Mouse (Mus musculus) retina, embryonic 14.5 days (tissue): ENCODE measurements around the gene Gm5737.

ENCODE experiments used
- DNase-seq: peaks from one replicate; pipeline ENCODE4 v3.0.0-alpha.2; 2015; ENCODE audit warnings: low spot score

Gm5737 gene

DNA sequence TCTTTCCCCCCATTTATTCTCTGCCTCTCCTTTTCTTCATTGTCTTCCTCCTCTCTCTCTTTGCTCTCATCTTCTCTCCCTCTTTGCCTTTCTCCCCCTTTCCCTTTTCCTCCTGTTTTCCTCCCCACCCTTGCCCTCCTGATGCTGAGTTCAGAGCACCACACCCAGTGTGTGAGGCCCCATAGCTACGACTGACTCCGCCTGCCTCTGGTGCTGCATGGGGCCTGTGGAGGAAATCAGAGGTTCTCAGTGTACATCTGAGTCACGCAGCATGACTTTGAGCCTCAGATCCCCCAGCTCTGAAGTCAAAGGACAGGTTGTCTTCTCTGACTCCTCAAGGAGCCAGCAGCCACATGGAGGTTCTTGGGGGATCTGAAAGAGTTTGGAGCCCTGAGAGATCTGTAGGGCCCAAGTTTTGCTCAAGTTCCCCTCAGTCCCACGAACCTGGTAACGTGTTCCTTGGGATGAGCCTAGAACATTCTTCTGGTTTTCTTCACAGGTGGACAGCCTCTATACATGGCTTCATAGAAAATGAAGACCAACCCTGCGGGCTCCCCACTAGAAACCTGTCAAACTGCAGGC is at the start of gene Gm5737:
TSS of gene Gm5737 (plus strand) at position 532 of the 582 bp plus-strand sequence.
- DNase-seq: no peak

DNA sequence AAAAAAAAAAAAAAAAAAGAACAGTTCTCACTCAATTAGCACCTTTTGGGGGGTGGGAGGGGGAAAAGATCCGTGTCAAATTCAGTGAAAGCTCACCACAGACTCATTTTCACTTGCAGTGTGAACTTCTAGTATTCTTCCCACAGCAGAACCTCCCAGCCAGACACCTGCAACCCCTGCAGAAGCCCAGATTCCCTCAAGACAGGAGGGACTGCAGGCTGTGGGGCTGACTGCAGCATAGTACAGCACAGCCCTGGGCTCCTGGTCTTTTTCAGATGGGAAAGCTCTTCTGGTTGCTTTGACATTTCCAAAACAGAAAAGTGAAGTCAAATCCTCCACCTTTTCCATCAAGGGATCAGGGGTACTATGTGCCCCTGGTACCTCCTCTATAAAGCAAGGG is 44.8 kb upstream of the Gm5737 start:
- DNase-seq: no peak

DNA sequence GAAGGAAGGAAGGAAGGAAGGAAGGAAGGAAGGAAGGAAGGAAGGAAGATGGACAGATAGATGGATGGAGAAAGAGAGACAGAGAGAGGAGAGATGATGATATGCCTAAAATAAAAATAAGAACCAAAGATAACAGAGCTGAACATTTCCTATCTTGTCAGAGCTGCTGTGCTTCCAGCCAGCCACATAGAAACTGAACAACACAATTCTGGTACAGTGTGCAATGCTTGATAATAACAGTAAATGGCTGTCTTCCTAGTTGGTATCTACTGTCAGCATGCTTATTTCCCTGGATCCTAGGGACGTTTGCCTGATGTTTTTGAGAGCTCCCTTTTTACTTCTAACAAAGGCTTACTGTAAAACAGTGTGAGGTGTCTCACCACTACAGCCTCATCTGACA is 40.8 kb upstream of the Gm5737 start:
- no peak for DNase-seq

DNA sequence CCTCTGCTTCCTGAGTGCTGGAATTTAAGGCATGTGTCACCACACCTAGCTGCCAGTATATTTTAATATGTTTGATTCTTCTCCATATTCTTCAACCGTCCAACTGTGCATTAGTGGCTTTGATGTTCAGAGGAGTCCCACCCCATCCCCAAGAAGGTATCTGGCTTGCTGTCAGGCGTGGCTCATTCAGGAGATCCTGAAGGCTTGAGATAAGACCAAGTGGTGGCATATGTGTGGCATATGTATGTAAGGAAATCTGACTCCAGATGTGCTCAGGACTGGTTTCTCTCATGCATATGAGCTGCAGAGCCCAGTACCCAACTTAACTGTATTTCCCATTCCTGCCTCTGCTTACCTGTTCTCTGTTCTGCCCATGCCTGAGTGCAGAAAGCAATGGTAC is 34.2 kb upstream of the Gm5737 start:
- no peak for DNase-seq

DNA sequence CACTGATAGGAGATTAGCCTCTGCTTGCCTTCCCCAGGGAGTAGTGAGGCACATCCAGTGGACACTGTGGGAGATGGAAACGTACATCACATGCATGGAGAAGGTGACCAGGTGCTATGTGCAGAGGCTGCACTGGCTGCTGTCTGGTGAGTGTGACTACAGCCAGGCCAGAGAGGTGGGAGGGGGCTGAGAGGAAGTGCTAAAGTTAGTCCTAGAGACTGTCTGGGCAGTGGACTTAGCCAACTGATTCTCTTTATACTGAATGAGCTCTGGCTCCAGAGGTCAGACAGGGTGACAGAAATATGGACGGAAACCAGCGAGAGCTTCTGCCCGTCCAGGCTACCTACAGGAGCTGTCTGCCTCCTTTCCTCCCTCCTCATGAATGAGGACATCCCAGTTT is 16.6 kb upstream of the Gm5737 start:
- no peak for DNase-seq

DNA sequence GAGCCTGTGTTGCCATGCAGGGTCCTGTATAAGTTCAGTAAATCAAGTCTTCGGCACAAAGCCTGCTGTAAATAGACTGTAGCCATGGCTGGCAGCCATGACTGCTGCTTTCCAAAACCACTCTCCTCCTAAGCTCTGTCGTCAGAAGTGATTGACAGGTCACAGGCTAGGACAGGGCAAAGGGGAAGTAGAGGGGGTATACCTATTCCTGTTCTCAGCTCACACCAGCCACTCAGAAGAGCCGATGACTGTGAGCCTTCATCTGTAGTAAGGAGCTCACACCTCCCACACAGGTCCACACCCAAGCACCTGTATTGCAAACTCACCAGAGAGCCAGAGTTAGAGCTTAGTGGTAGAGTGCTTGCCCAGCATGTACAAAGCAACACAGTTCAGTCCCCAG is 15.8 kb upstream of the Gm5737 start:
- no peak for DNase-seq

DNA sequence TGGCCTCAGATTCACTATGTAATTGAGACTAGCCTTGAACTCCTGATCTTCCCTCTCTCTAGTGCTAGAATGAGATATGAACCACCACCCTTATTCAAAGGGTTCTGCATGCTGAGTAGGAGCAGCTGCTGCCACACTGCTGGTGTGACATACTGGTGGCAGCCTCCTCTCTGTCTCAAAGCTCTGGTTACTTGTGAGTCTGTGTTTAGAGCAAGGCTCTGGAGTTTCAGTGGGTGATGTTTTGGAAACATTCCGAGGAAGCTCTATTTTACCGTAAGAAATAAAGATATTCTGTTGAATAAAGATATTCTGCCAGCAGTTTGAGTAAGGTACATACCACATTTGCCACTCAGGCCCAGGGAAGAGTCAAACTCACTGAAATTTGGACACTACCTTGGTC is 8.9 kb upstream of the Gm5737 start:
- DNase-seq: no peak

DNA sequence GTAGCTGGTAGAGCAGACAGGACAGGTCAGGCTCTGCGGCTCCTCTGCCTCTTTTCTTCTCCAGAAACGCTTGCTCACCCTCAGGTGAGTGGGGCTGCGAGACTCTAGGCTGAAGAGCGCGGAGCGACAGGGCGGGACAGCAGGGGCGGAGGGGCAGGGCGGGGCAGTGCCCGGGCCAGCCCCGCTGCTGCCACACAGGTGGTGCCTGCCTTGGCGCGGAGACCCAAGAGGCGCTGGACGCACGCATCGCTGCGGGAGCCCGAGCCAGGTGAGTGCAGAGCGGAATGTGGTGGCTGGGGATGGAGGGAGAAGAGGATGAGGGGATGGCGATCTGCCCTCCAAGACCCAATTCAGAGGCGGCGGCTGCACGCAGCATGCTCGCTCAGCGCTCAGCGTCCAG is 2.5 kb upstream of the Gm5737 start:
- peak; percentile 18 for DNase-seq

DNA sequence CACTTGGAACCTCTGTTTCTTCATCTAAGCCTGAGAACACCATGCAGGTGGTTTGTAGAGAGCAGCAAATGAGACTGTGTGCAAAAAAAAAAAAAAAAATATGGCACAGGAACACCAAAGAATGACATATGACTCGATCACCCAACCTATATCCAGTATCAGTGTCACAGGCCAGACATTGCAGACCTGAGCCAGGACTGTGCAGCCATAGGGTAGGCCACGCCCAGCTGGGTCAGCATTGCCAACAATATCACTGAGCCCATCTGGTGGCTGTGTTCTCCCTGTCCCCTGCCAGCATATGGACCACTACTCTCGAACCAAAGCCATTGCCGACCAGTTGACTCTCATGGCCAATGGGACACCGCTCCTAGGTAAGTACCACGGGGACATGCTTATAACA is 5.4 kb downstream of the Gm5737 start:
- DNase-seq: no peak

DNA sequence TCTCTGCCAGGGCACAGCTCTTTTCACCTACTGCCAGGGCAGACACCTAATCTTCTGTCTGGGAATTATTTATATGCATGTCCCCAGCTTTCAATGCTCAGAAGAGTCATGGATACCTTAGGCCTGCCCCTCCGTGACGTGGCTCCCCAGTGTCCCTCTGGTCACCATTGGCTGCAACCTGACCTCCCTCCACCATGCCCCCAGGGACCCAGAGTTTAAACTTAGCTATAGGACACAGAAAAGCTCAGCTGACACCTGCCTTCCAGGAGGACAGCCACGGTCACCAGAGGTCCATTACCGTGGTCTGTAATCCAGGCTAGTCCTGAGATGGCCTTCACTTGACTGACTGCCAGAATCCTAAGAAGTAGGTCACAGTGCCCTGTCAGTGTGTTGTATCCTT is 7.2 kb downstream of the Gm5737 start:
- no peak for DNase-seq

DNA sequence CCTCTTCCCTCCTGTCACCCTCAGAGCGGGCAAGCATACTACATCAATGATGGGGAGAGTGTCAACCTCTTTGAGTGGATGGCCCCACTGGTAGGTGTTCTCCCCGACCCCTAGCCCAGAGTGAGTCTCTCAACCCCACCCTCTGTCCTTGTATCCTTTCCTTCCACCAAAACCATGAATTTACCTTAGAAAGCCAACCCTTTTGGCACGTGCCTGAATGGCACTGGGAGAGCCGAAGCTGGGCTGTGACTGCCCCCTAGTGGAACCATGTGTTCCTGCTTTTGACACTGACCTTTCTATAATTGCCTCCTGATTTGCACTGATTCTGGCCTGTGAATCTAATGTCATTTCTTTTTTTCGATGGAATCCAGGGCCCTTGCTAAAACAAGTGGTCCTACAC is 11.1 kb downstream of the Gm5737 start:
- peak; percentile 86 for DNase-seq

DNA sequence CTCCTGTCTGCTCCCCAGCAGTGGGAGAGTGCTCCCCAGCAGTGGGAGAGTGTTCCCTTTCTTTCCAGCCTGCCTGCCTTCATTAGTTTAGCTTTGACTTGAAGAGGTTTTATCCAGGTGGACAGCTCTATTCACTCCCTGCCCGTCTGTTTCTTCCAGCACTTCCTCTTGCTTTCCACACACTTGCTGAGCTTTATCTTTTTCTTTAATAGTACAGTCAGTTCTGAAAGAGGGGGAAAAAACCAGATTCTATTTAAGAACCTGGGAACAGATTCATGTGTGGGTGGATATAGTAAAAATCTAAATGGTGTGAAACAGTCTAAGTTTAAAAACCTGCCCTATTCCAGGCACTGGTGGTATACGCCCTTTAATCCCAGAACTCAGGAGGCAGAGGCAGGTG is 12.9 kb downstream of the Gm5737 start:
- DNase-seq: no peak

DNA sequence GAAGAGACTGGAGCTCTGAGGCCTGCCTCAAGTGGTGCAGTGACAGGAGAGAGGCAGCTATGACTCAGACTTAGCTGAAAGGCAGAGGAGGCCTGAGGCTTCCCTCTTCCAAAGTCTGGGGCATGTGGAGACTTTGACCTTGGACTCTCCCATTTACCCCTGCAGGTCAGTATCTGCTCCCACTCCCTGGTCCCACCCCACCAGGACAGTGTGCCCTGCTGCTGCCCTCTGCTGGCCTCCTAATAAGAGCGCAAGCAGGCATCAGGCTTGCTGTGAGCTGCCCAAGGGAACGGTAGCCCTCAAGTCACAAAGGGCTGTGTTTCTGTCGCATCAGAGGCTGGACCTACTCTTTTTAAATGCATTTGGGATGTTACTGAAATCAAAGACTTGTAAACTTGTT is 14.2 kb downstream of the Gm5737 start:
- DNase-seq: peak; percentile 66

DNA sequence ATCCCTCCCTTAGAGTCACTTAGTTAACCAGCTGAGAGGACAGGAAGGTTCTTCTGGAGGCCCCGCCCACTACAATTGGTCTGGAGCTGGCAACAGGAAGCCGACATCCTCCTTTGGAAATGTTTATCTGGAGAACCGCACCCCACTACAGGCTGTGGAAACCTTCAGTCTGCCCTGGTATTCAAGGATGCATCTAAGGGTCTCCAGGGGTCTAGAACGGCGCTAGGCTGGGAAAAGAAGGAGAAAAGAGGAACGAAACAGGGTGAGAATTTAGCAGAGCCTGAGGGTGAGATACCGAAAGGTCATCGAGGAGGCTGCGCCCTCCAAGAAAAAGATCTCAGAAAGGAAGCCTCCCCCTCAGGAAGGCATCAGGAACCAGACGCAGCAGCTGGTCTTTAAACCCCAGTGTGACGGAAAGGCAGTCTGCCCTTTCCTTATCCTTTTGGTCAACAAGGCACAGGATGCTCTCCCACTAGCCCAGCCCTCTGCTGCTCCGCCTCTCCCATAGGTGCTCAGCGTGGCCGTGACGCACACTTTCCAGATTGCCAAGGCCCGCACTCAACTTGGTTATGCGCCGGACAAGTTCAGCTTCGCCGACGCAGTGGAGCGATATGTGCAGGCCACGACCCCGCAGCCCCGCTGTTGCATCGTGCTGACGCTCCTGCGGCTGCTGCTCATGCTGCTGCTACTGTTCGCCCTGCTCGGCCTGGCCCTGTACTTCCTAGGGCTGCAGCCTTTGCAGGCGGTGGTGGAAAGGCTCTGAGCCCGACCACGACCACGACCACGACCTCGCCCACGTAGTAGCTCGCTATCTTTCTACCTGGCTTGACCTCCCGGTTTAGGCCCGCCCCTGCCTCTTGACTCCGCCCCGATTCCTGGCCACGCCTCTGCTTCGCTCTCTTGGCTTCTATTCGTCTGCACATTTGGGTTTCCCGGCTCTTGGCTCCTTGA is 18.5 kb downstream of the Gm5737 start:
- DNase-seq: peak; percentile 66

DNA sequence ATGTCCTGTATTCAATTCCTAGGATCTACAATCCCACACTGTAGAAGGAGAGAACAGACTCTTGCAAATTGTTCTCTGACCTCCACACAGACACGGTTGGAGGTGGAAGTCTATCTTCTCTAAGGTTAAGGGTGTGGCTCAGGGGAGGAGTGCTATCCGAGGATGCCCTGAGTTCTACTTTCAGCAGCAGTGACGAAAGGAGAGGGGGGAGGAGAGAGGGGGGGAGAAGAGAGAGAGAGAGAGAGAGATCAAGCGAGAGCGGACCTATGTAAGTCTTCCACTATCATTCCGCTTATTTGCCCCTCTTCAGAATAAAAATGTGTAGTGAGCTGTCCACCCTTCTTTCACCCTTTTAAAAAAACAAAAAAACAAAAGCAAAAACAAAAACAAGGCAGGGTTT is 22.3 kb downstream of the Gm5737 start:
- DNase-seq: no peak

DNA sequence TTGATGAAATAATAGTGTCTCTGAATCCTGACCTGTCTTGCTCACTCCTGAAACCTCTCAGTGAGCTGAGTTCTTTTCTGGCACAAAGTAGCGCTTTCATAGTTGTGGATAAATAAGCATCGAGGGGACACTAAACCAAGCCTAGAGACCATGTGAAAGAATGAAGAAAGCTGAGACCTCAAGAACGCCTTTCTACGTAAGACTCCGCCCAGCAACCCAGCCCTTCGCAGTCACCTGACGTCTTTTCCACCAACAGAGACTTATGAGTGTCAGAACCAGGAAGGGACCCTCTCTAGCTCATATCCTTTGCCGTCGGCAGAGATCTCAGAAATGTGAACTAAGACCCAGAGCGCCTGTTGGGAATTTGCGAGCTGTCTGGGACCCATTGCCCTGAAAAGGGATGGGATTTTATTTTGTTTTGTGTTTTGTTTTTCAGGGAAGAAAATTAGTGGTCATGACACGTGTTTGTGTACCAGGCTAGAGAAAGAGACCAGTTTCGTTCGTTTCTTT is 22.8 kb downstream of the Gm5737 start:
- DNase-seq: peak; percentile 82

DNA sequence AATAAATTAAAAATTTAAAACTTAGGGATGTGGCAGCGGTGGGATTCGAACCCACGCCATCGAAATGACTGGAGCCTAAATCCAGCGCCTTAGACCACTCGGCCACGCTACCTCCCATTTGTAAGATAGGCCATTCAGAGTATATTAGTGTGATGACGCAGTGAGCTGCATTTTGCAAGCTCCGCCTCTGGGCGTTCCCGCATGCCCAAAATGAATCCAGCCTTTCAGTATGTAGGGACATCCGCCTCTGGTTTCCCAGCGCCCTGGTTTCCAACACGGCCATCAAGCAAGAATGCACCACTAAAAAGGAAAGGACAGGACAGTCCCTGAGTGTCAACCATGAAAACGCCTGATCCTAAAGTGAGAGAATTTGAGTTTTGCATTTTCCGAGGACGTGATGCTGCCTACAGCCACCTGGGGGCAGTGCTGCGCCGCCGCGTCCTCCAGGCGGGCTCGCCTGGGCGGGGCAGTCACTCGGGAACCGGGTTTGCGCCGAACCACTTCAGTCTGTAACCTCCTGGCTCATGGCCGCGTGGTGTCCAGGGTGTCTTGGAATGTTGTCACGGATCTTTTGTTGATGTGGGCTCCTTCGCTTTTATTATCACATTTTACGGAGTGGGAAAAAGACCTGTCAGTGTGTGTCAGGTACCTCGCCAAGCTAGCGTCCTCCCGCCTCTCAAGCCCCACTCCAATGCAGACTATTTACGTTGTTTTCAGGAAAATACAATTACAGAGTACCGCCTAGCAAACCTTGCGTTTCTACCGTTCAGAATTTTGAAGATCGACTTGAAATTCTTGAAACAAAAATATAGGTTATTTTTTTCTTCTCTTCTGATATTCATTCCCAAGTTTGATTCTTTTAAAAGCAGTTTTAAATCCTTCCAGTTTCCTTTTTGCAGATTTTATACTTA is 23.5 kb downstream of the Gm5737 start:
- DNase-seq: peak; percentile 99

DNA sequence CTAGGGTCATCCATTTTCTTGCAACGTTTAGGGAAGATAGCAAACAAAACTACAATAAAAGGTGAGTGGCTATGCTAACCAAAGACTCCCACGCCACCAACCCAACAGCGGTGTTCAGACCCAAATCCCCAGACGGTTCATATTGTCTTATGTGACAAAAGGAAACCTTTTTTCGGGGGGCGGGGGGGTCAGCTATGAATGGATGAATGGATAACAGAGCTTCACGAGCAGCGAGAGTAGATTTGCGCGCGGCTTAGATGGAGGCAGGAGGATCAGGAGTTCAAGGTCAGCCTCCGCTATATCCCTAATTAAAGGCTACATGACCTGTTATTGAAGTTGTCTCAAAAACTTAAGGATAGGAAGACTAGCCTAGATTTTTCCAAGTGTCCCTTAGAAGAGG is 24.2 kb downstream of the Gm5737 start:
- DNase-seq: peak; percentile 80

DNA sequence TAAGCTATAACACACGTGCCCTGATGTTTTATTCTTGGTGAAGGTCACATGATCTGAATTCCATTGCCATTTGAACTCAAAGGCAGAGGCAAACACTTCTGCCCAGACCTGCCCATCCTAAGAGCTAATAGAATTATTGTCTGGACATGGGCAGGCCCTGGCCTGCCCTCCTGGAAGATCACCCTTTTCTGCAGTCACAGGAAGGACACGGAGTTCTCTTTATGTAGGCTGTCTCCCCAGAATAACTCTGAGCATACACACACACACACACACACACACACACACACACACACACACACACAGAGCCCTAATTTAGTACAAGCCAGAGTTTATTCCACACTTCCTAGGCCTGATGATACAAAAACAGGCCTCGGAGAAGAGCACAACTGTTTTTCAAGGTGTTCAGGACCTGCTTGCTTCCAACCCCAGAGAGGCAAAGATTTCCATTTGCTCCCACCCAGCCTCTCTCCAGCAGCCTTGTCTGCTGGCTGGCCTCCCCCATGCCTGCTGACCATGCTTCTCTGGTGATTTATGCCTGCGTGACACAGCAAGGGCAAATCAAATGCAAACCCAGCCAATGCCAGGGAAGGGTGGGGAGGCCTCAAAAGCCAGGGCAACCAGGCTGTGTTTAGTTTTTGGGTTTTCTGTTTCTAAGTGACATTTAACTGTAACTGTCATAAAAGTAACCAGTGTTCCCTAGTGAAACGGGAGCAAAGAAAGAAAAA is 26.4 kb downstream of the Gm5737 start:
- no peak for DNase-seq

DNA sequence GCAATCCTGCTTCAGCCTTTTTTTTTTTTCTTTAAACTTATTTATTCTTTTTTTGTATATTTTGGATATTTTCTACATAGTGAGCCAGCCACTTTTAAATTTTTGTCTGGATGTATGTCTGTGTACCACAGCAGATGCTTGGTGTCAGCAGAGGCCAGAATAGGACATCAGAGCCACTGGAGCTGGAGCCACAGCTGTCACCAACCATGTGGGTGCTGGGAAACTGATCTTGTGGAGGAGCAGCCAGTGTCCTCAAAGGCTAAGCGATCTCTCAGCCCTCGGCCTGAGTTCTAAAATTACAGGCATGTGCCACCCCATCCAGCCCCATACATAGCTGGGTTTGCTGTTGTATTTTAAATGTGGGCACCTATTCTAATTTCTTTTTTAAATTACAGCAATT is 27.6 kb downstream of the Gm5737 start:
- DNase-seq: no peak

DNA sequence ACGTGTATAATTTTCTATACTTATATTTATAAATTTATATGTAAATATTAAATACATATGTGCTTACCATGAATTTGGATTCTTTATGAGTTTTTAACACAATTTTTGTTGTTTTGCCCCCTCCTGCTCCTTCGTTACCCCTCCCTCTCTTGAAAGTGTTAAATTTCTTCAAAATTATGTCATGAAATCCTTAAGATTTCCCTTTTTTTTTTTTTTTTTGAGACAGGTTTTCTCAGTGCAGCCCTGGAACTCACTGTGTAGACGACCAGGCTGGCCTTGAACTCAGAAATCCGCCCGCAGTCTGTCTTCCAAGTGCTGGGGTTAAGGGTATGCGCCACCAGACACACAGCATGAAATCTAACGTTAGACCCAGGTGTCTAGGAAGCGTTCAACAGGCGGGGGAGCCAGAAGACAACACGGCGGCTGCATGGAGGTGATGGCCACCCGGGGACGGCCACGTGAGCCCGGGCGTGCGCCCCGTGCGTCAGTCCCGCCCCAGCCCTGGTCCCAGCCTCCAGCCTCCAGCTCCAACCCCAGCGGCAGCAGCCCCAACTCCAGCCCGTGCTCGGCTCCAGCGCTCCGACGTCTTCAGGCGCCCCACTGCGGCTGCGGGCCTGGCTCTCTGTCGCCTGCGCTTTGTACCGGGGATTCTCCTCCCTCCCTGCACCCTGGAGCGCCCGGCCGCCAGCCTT is 30.3 kb downstream of the Gm5737 start, which contains the start of gene Eef2k:
TSS of gene Eef2k (plus strand) at position 487 of the 692 bp plus-strand sequence.
- peak; percentile 82 for DNase-seq
